Mouse (Mus musculus): Measurements from ENCODE around the gene Olfm1.

Gene Olfm1

GRCm38 (mm10) chr2:28235129-28235528 lies 42.3 kb downstream of the Olfm1 start:
- no peak for DNase-seq (ENCODE audit: low spot score in 2 of 2)

- no peak for DNase-seq (ENCODE audit: low spot score in 2 of 2)
Measured at GRCm38 (mm10) chr2:28236447-28236846, 43.7 kb downstream of the Olfm1 start.

GRCm38 (mm10) chr2:28239616-28240015 lies 46.8 kb downstream of the Olfm1 start:
- no peak for DNase-seq (ENCODE audit: low spot score in 2 of 2)

- no peak for DNase-seq (ENCODE audit: low spot score in 2 of 2)
Measured at GRCm38 (mm10) chr2:28240920-28241319, 48.1 kb downstream of the Olfm1 start.

GRCm38 (mm10) chr2:28241520-28242221 lies 48.9 kb downstream of the Olfm1 start:
- DNase-seq (ENCODE audit: low spot score in 2 of 2): no peak

- no peak for DNase-seq (ENCODE audit: low spot score in 2 of 2)
Measured at GRCm38 (mm10) chr2:28242222-28242543, 49.4 kb downstream of the Olfm1 start.

- DNase-seq (ENCODE audit: low spot score in 2 of 2): no peak
Measured at GRCm38 (mm10) chr2:28244667-28245395, 52.0 kb downstream of the Olfm1 start.

- no peak for DNase-seq (ENCODE audit: low spot score in 2 of 2)
Measured at GRCm38 (mm10) chr2:28246110-28246653, 53.4 kb downstream of the Olfm1 start.

- DNase-seq (ENCODE audit: low spot score in 2 of 2): no peak
Measured at GRCm38 (mm10) chr2:28247098-28247497, 54.3 kb downstream of the Olfm1 start.

- DNase-seq (ENCODE audit: low spot score in 2 of 2): no peak
Measured at GRCm38 (mm10) chr2:28252554-28252953, 59.8 kb downstream of the Olfm1 start.

GRCm38 (mm10) chr2:28256029-28256428 lies 63.2 kb downstream of the Olfm1 start:
- DNase-seq (ENCODE audit: low spot score in 2 of 2): no peak

- DNase-seq (ENCODE audit: low spot score in 2 of 2): no peak
Measured at GRCm38 (mm10) chr2:28261438-28261837, 68.6 kb downstream of the Olfm1 start.

- DNase-seq (ENCODE audit: low spot score in 2 of 2): no peak
Measured at GRCm38 (mm10) chr2:28267776-28268275, 75.0 kb downstream of the Olfm1 start.

- DNase-seq (ENCODE audit: low spot score in 2 of 2): no peak
Measured at GRCm38 (mm10) chr2:28270561-28270960, 77.8 kb downstream of the Olfm1 start.

GRCm38 (mm10) chr2:28272218-28272965 lies 79.6 kb downstream of the Olfm1 start:
- no peak for DNase-seq (ENCODE audit: low spot score in 2 of 2)

GRCm38 (mm10) chr2:28274006-28274405 lies 81.2 kb downstream of the Olfm1 start:
- no peak for DNase-seq (ENCODE audit: low spot score in 2 of 2)

- DNase-seq (ENCODE audit: low spot score in 2 of 2): no peak
Measured at GRCm38 (mm10) chr2:28275345-28275744, 82.6 kb downstream of the Olfm1 start.

GRCm38 (mm10) chr2:28278150-28278549 lies 85.4 kb downstream of the Olfm1 start:
- peak in 1 of 2 experiments; percentile 28 for DNase-seq (ENCODE audit: low spot score in 2 of 2)

- DNase-seq (ENCODE audit: low spot score in 2 of 2): no peak
Measured at GRCm38 (mm10) chr2:28278853-28279252, 86.1 kb downstream of the Olfm1 start.

Data from urinary bladder, adult 18-20 months (tissue).